Mouse (Mus musculus) E14TG2a.4 (cell line): ENCODE data around the gene Hdac5.

Experiments used
- H3K27me3 ChIP-seq: 2 replicates; pipeline ENCODE4 v1.6.1; 2014; ENCODE audit warnings: low read length, control low read depth; ENCODE audit not compliant: insufficient read depth
- H3K36me3 ChIP-seq: 2 replicates; pipeline ENCODE4 v1.6.1; 2014; ENCODE audit warnings: low read length, control low read depth; ENCODE audit not compliant: insufficient read depth
- H3K4me1 ChIP-seq: replicated peaks from 2 replicates; pipeline ENCODE4 v1.6.1; 2014; ENCODE audit warnings: low read depth, low read length, control low read depth
- H3K4me3 ChIP-seq: replicated peaks from 2 replicates; pipeline ENCODE4 v1.5.1; 2014; ENCODE audit warnings: mild to moderate bottlenecking, low read length
- H3K9me3 ChIP-seq: 2 replicates; pipeline ENCODE4 v1.6.1; 2014; ENCODE audit warnings: low read length, control low read depth
- CTCF ChIP-seq: conservative IDR thresholded peaks from 2 replicates; pipeline ENCODE4 v1.5.1; 2014; ENCODE audit warnings: low read length
- NANOG ChIP-seq: IDR thresholded peaks from 2 replicates; pipeline ENCODE4 v1.6.1; 2014; ENCODE audit warnings: borderline replicate concordance, low read length, mixed read lengths
- POU5F1 ChIP-seq: IDR thresholded peaks from 2 replicates; pipeline ENCODE4 v1.6.1; 2014; ENCODE audit warnings: low read length, borderline replicate concordance

Hdac5 gene

DNA sequence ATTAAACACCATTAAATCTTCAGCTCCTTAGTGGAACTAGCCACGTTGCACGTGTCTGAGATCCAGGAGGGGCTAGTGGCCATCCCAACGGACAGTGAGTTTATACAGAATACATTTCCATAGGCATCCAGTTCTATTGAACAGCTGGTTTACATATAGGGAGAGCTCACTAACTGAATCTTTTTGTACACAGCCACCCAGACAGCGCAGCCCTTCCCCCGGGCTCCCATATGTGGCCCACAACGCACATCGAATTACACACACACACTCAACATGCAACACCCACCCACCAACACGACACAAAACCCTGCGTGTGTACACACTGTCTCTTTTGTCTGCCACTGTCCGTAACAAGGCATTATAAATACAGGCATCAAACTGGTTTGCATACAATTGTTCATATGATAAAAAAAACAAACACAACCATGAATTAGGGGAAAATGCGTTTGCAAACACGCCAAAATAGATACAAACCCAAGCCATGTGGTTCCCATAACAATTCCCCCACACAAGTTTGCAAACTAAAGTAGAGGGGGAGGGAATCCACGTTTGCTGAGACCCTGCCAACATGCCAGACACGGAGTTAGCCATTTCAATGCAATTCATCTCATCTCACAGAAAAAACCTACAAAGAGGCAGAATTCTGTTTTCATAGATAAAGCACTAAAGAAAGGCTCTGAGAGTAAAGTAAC lies 15.8 kb upstream of the Hdac5 start:
- Histone ChIP-seq H3K4me3 (peak overlapping the region; percentile 48; the same call in 1 of the 2 replicates), H3K4me1 (peaks cover 46% of the 10 kb centered on the region), H3K9me3 (0 out of 2 replicates have a peak, but pooled peaks cover 4% of the 10 kb centered on the region), H3K36me3 (peaks cover 4% of the 10 kb centered on the region), H3K27me3 (peaks cover 18% of the 10 kb centered on the region)
- no peak for TF ChIP-seq CTCF
- TF ChIP-seq NANOG: no peak
- TF ChIP-seq POU5F1: no peak

DNA sequence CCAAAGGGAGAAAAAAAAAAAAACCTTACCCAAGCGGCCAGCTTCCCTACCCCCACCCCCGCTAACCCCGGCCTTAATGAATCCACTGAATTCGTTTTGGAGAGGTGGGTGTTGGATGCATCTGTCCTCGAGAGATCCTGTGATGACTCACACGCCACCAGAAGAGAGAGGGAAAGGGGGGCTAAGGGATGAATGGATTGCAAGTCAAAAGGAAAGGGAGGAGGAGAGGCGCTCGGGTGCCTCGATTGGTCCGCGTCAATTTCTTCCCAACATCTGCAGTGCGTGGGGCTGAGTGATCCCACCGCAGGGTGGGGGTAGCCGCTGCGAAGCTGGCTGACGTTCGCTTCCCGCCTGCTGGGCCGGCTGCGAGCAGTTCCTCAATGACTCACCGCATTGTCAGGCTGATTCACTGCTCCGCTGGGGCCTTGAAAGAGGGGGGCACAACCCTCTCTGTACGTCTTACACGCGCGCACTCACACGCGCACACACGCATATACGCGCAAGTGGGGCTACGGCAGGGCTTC lies 15.0 kb upstream of the Hdac5 start:
- peaks cover 18% of the 10 kb centered on the region for H3K27me3 ChIP-seq
- peaks cover 40% of the 10 kb centered on the region for H3K4me1 ChIP-seq
- no peak for TF ChIP-seq POU5F1
- 0 out of 2 replicates have a peak, but pooled peaks have one; percentile 8 for TF ChIP-seq NANOG
- TF ChIP-seq CTCF: no peak
- H3K4me3 ChIP-seq: peak overlapping the region; percentile 48
- H3K36me3 ChIP-seq: no peaks in the 10 kb centered on the region
- H3K9me3 ChIP-seq: 0 out of 2 replicates have a peak, but pooled peaks cover 4% of the 10 kb centered on the region

DNA sequence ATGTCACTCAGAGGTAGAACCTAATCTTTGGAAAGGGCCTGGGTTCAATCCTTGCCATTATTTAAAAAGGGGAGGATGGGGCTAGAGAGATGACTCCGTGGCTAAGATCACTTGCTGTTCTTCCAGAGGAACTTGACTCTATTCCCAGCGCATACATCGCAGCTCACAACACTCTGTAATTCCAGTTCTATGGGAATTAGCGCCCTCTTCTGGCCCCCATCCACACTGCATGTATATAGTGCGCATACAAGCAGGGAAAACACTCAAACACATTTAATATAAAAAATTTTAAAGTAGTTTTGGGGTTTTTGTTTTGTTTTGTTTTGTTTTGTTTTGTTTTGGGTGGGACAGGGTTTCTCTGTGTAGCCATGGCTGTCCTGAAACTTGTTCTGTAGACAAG lies 11.9 kb upstream of the Hdac5 start:
- Histone ChIP-seq H3K4me1 (peaks cover 33% of the 10 kb centered on the region), H3K4me3 (no peak overlapping the region), H3K9me3 (0 out of 2 replicates have a peak, but pooled peaks cover 4% of the 10 kb centered on the region), H3K36me3 (no peaks in the 10 kb centered on the region), H3K27me3 (peaks cover 18% of the 10 kb centered on the region)
- TF ChIP-seq CTCF (peak; percentile 84), NANOG (no peak), POU5F1 (no peak)

DNA sequence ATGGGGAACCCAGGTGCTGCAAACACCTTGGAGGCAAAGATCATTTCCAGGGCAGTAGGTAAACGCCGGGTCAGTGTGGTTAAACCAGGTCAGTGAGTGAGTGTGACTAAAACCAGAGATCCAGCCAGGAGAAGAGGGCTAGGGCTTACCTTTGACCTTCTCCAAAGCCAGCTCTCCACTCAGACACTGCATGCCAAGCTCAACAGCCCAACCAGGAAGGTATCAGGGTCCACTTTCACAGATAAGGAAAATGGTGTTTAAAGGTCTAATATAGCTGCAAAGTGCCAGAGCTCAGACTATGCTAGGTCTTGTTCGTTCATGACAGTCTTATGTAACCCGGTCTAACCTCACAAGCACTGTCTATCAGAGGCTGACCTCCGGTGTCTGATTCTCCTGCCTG lies 11.3 kb upstream of the Hdac5 start:
- H3K4me3 ChIP-seq: no peak overlapping the region
- peaks cover 33% of the 10 kb centered on the region for H3K4me1 ChIP-seq
- H3K36me3 ChIP-seq: no peaks in the 10 kb centered on the region
- 0 out of 2 replicates have a peak, but pooled peaks cover 4% of the 10 kb centered on the region for H3K9me3 ChIP-seq
- peaks cover 18% of the 10 kb centered on the region for H3K27me3 ChIP-seq
- no peak for TF ChIP-seq CTCF

- Histone ChIP-seq H3K27me3 (peaks cover 14% of the 10 kb centered on the region), H3K36me3 (no peaks in the 10 kb centered on the region)
- TF ChIP-seq NANOG (no peak), POU5F1 (no peak), CTCF (no peak)
These were observed 10.7 kb upstream of the Hdac5 start for GRCm38 (mm10) chr11:102240636-102241035.

GRCm38 (mm10) chr11:102236022-102236421 lies 6.1 kb upstream of the Hdac5 start:
- Histone ChIP-seq H3K36me3 (no peaks in the 10 kb centered on the region), H3K4me3 (no peak overlapping the region), H3K9me3 (no peaks in the 10 kb centered on the region), H3K27me3 (peaks cover 16% of the 10 kb centered on the region), H3K4me1 (peaks cover 15% of the 10 kb centered on the region)
- TF ChIP-seq POU5F1 (no peak), NANOG (no peak), CTCF (no peak)

More at GRCm38 (mm10) chr11:102240636-102241035, 10.7 kb upstream of the Hdac5 start:
- Histone ChIP-seq H3K4me3 (no peak overlapping the region), H3K9me3 (0 out of 2 replicates have a peak, but pooled peaks cover 4% of the 10 kb centered on the region), H3K4me1 (peaks cover 27% of the 10 kb centered on the region)

DNA sequence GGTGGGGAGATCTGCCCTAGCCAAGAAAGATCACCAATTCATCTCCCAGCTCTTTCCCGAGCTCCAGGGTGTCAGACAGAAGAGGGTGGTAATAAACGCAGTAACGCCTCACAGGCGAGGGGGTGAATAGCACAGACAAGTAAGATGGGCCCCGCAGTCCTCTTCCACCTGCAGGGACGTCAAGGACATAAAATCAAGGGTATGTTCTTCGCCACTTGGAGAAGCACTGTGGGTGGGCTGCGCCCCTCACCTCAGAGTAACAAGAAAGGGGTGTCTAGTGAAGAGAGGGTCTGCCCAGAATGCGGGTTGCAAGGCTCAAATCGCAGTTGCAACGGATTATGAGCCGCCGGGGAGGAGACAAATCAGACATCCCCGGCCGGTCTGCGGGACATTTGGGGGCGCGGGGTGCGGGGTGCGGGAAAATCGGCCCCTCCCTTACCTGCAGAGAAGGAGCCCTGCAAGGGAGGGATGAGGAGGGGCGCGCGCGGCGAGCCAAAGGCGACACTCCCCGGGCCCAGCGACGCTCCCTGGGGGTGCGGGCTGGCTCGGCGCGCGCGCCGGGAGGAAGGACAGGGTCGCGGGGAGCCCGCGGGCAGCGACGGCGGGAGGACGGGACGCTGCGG lies 524 bp downstream of the Hdac5 start:
- no peaks in the 10 kb centered on the region for H3K36me3 ChIP-seq
- no peak for TF ChIP-seq POU5F1
- no peak for TF ChIP-seq CTCF
- no peak for TF ChIP-seq NANOG
- H3K27me3 ChIP-seq: peaks cover 28% of the 10 kb centered on the region
- peak overlapping the region; percentile 86 for H3K4me3 ChIP-seq
- peaks cover 59% of the 10 kb centered on the region for H3K4me1 ChIP-seq
- no peaks in the 10 kb centered on the region for H3K9me3 ChIP-seq

DNA sequence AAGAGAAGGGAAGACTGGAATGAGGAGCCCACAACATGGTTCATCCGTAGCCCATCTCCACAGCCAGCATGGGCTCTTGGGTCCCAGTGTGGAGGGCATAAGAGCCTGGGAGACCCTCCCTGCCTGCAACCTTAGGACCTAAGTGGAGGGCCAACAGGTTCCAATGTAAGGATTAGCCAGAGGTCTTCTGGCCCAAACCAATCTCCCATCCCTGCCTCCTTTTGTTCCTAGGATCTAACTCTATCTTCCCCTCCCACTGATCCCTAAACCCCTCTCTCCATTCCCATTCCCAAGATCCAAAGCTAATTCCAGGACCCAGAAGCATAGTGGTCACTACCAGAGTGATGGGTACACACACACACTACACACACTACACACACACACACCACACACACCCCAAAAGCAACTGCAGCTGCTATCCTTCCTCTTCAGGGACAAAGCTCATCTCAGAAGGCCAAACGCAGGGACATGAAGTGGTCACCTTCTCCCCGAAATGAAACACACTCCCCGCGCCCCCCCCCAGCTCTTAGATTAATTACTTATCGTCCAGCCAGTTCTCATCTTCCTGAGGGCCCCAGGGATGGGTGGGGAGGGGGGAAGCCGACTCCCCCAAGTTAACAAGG lies 1.2 kb downstream of the Hdac5 start:
- H3K27me3 ChIP-seq: peaks cover 28% of the 10 kb centered on the region
- no peaks in the 10 kb centered on the region; the same call in 1 of the 2 replicates for H3K36me3 ChIP-seq
- TF ChIP-seq NANOG: no peak
- H3K4me3 ChIP-seq: peak overlapping the region; percentile 86
- H3K9me3 ChIP-seq: no peaks in the 10 kb centered on the region
- H3K4me1 ChIP-seq: peaks cover 66% of the 10 kb centered on the region
